Mouse (Mus musculus) urinary bladder, postnatal 14 days (tissue): ENCODE measurements at regions not wholly inside any gene's neighbourhood (a gene's known extent, or its start where the extent isn't known, plus 50 kb on each side); places are given as distances from the start of the nearest gene placed in this dataset.

Source experiments
- DNase-seq: peaks from one replicate; pipeline ENCODE4 v3.0.0; 2021; ENCODE audit warnings: low spot score

- DNase-seq: no peak
These were observed 110.2 kb downstream of the Chst1 start for GRCm38 (mm10) chr2:92709668-92710067.

- DNase-seq: no peak
These were observed 111.7 kb downstream of the Chst1 start for GRCm38 (mm10) chr2:92711122-92711777.

DNA sequence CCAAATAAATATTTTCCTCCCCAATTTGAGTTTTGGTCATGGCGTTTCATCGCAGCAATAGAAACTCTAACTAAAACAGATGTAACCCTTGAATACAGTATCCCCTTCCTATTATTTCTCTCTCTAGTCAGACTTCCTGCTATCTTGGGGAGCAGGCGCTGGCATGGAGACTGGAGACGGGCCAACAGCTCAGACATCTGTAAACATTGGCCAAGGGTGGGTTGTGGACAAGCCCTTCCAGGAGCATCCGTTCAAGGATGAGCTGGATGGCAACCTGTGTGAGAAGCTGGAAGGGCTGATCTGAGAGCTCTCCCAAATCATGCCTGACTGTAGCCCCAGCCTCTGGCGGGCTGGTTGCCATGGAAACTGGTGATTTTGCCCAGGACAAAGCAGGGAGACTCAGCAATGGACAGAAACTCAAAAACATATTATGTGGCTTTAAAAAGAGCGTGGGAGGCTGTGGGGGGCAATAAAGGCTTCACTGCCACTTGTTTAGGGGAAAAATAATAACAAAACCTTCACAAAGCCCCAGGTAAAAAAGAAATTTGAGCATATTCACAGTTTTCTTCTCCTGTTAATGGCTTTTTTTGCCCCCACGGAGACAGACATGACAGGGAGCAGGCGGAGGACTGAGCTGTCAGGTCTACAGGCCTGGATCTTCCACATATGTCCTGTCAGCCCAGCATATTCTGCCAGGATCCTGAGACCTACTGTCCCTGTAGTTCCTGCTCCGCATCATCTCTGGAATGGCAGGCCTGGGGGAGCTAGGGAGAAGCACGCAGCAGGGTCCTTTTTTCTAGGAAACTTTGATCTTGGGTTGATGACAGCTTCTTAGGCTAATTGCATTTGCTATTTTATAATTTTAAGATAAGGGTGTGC, 113.0 kb downstream of the Chst1 start:
- DNase-seq: no peak

DNA sequence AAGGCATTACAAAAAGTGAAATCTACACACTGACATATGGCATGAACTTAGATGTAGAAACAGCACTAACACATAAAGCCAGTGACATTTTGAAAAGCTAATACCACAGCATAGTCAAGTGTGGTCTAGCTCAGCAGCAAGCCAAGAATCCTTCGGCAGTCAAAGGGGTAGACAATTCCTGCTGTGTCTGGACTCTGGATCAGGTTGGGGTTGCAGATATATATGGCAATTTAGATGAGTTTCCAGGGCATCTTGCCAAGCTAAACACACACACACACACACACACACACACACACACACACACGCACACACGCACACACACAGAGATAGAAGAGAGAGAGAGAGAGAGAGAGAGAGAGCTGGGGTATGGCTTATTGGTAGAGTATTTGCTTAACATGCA, 118.2 kb downstream of the Chst1 start:
- no peak for DNase-seq

GRCm38 (mm10) chr2:92721951-92722350, 122.4 kb downstream of the Chst1 start:
- DNase-seq: no peak

DNA sequence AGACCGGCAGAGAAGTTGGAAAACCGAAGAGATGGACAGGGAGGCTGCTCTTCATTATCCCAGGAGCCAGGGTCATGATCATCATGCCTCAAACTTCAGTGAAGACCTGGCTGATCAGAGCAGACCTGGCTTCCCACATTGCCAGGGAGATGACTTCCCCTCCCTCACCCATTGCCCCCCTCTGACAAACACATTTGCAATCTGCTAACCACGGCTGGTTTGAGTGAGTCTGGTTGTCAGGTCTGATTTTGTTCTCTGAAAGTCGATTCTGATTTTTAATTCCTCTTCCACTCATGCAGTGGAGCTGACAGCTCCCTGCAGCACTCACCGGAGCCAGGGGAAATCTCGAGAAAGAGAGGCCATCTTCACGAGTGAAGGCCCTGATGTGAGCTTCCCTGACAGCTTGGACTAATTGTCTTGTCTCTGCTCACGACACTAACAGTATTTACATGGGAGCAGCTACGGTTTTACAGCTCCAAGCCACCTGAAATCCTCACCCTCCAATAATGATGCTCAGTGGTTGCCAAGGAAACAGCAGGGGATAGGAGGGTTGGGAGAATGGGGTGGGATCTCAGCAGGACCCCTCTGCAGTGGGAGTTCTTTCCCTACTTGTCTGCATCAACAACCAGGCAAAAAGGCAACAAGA, 124.2 kb downstream of the Chst1 start:
- no peak for DNase-seq

DNA sequence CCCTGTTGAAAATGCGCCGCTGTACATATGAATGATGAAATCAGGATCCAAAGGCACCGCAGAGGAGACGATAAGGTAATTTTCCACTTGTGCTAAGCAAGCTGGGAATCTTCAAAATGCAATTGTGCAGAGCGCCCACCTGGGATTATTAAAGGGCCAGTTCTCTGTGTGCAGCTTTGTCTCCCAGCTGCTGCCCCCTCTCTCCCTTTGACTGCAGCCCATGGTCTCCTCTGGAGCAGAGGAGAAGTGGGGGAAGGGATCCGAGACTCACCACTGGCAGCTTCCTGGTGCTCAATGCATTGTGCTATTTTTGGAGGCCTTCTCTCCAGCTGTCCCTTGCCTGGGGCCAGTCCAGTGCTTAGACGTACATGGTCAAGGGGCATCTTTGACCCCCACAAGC, 127.1 kb downstream of the Chst1 start:
- DNase-seq: no peak

DNA sequence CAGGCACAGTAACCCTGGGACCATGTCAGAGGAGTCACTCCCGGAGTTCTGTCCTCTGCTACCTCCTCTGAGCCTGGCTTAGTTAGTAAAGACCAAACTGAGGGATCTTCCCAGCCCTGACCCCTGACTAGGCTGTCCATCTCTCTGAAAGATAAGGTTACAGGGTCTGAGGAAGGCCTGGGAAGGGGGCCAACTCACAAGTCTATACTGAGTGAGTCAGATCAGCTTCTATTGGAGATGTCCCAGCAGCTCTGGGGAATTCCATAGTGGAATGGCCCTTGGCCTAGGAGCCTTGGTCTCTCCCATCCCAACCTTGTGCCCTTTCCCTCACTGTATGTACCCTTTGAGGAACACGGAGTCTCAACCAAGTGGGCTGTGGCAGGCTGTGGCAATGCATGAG, 127.7 kb downstream of the Chst1 start:
- no peak for DNase-seq

DNA sequence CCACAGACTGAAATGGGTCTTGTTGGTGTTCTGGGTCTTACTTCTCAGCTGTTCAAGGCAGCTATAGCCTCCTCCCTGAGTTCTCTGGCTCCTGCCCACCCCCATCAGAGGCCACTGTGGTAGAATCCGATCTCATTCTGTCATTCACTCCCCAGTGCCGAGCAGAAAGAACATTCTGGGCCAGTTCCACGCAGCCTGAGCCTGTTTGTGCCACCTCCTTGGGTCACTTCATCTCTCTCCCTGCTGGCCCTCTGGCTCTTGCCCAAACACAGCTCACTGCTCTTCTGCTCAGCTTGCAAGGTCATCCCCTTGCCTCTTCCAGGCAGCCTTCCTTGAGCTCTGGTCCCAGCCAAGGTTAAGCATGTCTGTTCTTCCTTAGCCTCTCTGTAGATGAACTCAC, 128.9 kb downstream of the Chst1 start:
- DNase-seq: no peak

- DNase-seq: no peak
These were observed 130.9 kb downstream of the Chst1 start for GRCm38 (mm10) chr2:92730371-92730770.

DNA sequence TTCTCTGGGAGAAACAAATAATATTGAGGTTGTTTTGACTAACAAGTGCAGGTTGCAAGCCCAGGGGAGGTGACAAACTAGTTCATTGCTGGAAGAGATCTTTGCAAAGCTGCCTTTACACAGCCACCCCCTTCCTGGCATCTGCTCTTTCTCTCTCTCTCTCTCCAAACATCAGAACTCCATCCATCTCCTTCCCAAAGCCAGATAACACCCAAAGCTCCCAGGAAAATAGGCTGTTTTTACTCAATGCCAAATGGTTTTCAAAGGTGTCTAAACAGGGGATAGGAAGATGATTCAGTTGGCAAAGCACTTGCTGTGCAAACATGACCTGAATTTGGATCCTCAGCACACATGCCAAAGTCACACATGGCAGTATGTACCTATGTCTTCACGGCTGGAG, 133.9 kb downstream of the Chst1 start:
- no peak for DNase-seq

DNA sequence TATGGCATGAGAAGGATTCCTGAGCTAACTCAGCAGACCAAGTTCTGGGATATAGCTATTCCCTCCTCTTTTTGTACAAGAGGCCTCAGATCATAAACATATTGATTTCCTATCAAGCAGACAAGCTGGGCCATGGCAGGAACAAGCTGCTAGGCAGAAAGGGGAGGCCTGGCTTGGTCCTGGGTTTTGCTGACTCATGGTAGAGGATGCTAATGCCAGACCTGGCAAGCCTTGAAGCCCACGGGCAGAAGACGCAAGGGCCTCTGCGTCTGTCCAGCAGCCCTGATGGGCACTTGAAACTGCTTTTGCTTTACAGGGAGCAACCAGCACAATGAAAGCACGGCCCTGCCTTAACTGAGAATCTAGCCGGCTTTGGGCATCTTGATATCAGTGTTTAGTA, 136.3 kb downstream of the Chst1 start:
- no peak for DNase-seq

DNA sequence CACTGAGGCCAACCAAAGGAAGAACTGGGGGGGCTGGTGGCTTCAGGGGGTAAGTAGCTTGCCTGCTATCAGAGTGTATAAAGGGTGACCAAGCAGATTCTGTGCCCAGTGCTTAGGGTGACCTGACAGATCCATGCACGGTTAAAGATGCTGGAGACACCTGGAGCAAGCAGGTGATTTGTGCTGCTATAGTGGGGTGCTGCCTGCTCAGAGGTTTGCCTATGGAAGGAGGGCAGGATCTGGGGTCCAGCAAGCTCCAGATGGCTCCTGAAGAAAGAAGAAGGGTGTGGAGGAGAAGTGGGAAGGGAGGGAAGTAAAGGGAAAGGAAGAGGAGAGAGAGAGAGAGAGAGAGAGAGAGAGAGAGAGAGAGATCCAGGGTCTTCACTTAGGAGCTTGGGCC, 137.8 kb downstream of the Chst1 start:
- no peak for DNase-seq

DNA sequence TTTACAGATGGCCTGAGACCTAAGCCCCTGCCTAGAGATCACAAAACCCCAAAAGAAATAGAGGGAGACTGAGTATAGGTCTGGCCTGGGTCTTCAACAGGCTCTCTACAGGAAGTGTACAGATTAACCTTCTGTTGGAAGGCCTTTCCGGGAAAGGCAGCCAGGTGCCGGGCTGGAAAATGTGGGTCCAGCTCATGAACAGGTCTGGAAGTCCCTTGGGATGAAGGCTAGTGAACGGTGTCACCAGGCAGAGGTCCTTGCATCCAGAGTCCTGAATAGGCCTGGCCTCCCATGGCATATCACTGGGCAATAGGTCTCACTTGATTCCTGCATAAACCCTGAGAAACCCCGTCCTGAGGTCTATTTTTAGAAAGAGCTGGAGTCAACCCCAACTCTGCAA, 140.1 kb downstream of the Chst1 start:
- DNase-seq: no peak

GRCm38 (mm10) chr2:92740776-92741295, 141.3 kb downstream of the Chst1 start:
- no peak for DNase-seq

GRCm38 (mm10) chr2:92742025-92742424, 142.5 kb downstream of the Chst1 start:
- peak; percentile 79 for DNase-seq

- no peak for DNase-seq
These were observed 143.2 kb downstream of the Chst1 start for GRCm38 (mm10) chr2:92742671-92743070.

- no peak for DNase-seq
These were observed 143.6 kb downstream of the Chst1 start for GRCm38 (mm10) chr2:92743152-92743551.

DNA sequence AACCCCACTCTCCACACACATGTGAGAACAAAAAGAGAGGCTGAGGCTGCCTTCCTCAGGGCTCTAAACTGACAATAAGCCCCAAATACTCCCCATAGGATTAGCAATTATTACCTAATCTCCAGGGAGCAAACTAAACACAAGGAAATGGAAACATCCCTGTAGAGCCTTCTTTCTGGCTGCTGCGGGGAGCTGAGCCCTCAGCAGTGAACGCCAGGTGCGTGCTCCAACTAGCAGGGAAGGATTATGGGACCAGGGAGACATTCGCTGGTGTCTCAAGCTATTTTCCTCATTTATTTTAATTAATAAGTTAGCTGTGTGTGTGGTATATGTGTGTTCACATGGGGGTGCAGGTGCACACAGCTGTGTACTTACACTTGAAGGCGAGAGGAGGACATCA, 144.4 kb downstream of the Chst1 start:
- no peak for DNase-seq

DNA sequence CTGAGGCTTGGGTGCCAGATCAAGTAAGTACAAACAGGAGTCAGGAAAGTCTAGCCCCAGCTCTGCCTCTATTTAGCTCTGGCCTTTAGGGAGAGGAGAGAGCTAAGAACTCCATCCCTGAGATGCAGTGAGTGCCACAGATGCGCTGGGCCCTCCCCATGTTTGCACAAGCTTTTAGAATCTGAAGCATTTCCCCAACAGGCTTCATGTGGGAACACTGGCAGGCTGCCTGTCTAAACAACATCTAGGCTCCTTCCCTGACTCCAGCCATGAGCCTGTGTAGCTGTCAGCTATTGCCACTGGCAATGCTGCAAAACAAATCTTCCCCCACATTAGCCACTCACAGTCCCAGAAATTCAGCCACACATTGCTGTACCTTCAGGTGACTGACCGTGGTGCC, 147.9 kb downstream of the Chst1 start:
- no peak for DNase-seq

DNA sequence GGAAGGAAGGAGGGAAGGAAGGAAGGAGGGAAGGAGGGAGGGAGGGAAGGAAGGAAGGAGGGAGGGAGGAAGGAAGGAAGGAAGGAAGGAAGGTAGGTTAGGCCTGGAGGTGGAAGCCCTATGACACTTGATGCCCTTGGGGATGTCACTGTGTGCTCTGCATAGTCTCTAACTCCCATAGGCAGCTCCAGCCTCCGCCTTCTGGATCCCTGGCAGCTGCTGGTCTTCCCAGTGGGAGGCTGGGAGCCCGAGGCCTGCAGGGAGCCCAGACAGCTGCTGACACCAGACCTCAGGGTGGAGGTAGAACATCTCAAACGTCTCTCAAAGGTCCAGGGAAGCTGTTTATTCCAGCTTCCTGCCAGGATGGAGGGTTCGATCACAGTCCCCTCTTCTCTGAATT, 150.6 kb downstream of the Chst1 start:
- DNase-seq: no peak

- no peak for DNase-seq
These were observed 151.2 kb downstream of the Chst1 start for GRCm38 (mm10) chr2:92750672-92751071.

DNA sequence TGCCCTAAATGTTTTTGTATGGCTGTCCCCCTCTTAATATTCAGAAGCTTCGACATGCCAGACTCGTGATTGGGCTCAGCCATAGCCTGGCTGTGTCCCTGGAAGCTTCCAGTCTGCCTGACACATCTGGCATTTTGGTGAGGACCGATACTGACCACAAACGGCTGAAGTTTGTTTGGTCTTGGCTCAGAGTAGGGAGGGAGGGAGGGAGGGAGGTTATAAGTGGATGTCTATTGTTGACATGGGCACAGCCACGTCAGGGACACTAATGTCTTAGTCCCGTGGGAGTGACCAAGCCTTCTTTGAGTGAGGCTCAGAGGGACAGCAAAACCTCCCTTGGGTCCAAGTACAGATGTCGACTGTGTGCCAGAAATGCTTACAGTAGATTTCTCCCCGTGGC, 151.7 kb downstream of the Chst1 start:
- no peak for DNase-seq
